Mouse (Mus musculus): Measurements from ENCODE around the gene Sgpp2. TPM values are rescaled to one million over a fixed set of nuclear protein-coding genes. Genes with fewer than 3 reads are reported as not detected.

Gene Sgpp2
- polyA plus RNA-seq, 1 experiment from 2014 or later, result 0.76 TPM

DNA sequence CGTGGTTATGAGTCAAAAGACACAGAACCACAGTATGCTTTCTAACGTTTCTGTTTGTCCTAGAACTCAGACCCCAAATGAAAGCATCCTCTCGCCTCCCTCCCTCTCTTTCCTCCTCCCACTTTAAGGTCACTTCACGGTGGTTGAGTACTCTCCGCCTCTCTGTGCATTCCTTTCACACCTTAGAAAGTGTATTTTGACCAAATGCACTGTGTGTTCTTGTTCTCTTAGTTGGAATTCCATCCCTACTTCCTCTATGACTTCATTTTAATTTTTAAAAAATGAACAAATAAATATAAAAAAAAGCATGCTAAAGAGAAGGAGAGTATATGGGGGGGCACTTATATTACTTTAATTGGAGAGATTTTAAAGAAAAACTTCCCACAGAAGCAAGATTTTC lies 30.4 kb downstream of the Sgpp2 start:
- Histone ChIP-seq H3K9ac (no peak overlapping the region), H3K4me1 (peaks cover 11% of the 10 kb centered on the region), H3K27me3 (no peaks in the 10 kb centered on the region), H3K4me3 (no peak overlapping the region), H3K4me2 (replicated peaks) (no peak overlapping the region), H3K9me3 (no peaks in the 10 kb centered on the region), H3K27ac (no peak overlapping the region), H3K36me3 (no peaks in the 10 kb centered on the region)
- ATAC-seq (ENCODE audit: low FRiP score, low read depth), result no peak
- WGBS, result 58% methylated on average over 5 of the region's 5 CpGs

- ATAC-seq (ENCODE audit: low FRiP score, low read depth), result no peak
- no peaks in the 10 kb centered on the region for H3K36me3 ChIP-seq
- no peak overlapping the region for H3K4me3 ChIP-seq
- no peaks in the 10 kb centered on the region for H3K4me1 ChIP-seq
- no peak overlapping the region for H3K4me2 ChIP-seq (replicated peaks)
- no peak overlapping the region for H3K27ac ChIP-seq
- H3K9ac ChIP-seq, result no peak overlapping the region
- no peaks in the 10 kb centered on the region for H3K9me3 ChIP-seq
- 88% methylated on average over 12 of the region's 12 CpGs for WGBS
- no peaks in the 10 kb centered on the region for H3K27me3 ChIP-seq
Observed at GRCm38 (mm10) chr1:78347317-78347806, 37.2 kb downstream of the Sgpp2 start.

DNA sequence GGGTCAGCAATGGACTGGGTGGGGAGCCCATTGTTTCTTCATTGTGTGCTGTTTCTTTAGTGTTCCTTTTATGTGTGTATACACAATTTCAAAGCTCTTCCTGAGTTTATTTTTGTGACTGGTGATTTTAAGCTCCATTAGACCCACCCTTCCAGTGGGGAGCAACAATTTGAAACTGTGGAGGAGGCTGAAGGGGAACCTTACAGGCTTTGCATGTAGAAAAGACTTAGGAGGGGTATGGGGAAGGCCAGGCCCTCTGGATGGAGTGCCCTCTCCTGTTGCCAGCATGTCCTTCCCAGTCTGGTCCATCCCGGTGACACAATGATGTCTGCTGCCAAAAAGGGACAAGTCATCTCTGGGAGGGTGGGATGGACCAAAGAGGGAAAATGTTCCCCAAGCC lies 39.1 kb downstream of the Sgpp2 start:
- Histone ChIP-seq H3K4me1 (no peaks in the 10 kb centered on the region), H3K27ac (no peak overlapping the region), H3K9me3 (no peaks in the 10 kb centered on the region), H3K27me3 (no peaks in the 10 kb centered on the region), H3K9ac (no peak overlapping the region), H3K4me2 (replicated peaks) (no peak overlapping the region), H3K36me3 (no peaks in the 10 kb centered on the region), H3K4me3 (no peak overlapping the region)
- ATAC-seq (ENCODE audit: low FRiP score, low read depth), result no peak
- 91% methylated on average over 1 of the region's 1 CpGs for WGBS

DNA sequence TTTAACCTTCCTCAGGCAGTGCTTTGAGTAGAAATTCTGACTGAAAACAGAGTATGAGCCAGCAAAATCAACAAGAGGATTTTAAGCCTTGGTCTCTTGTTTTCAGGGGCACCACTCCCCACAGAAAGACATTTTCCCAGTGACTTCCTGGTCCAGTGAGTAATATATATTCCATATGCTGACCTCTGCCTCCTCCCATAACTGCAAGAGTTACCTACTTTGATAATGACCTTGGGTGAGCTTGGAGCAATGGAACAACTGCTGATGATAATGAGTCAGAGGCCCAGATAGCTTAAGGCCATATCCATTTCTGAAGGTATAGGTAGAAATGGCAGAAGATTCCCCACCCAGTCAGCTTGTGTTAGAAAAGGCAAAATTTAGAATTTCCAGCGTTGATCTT lies 43.1 kb downstream of the Sgpp2 start:
- no peaks in the 10 kb centered on the region for H3K4me1 ChIP-seq
- no peak overlapping the region for H3K4me2 ChIP-seq (replicated peaks)
- WGBS, result 83% methylated on average over 1 of the region's 1 CpGs
- H3K36me3 ChIP-seq, result no peaks in the 10 kb centered on the region
- no peak overlapping the region for H3K27ac ChIP-seq
- H3K9ac ChIP-seq, result no peak overlapping the region
- no peaks in the 10 kb centered on the region for H3K9me3 ChIP-seq
- no peak overlapping the region for H3K4me3 ChIP-seq
- no peak for ATAC-seq (ENCODE audit: low FRiP score, low read depth)
- no peaks in the 10 kb centered on the region for H3K27me3 ChIP-seq

- Histone ChIP-seq H3K9me3 (no peaks in the 10 kb centered on the region), H3K4me2 (replicated peaks) (no peak overlapping the region), H3K4me3 (no peak overlapping the region), H3K36me3 (no peaks in the 10 kb centered on the region), H3K9ac (no peak overlapping the region), H3K27me3 (no peaks in the 10 kb centered on the region), H3K4me1 (no peaks in the 10 kb centered on the region), H3K27ac (no peak overlapping the region)
- no peak for ATAC-seq (ENCODE audit: low FRiP score, low read depth)
- WGBS, result 50% methylated on average over 4 of the region's 4 CpGs
Observed at GRCm38 (mm10) chr1:78355123-78355522, 45.0 kb downstream of the Sgpp2 start.

DNA sequence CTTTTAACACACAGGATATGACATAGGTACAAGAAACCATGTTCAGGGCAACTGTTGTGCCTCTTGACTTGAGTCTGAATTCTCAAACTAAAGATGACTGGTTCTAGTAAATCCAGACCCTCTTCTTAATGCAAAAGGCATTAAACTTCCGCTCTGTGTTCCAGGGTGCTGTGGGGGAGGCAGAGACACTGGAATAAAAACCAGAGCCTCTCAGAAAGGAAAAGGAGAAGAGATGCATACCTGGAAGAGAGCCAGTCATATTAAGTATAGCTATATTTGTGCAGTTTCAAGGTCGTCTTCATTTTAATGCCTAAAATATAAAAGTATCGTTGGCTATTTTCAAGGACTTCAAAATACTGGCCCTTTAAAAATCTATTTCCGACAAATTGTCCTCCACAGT lies 47.3 kb downstream of the Sgpp2 start:
- H3K9ac ChIP-seq, result no peak overlapping the region
- WGBS, result 72% methylated on average over 4 of the region's 4 CpGs

GRCm38 (mm10) chr1:78357868-78358267 lies 47.7 kb downstream of the Sgpp2 start:
- Histone ChIP-seq H3K4me3 (no peak overlapping the region), H3K4me2 (replicated peaks) (no peak overlapping the region), H3K9ac (no peak overlapping the region), H3K27me3 (0 out of 2 replicates have a peak, but pooled peaks cover 2% of the 10 kb centered on the region), H3K4me1 (no peaks in the 10 kb centered on the region), H3K9me3 (no peaks in the 10 kb centered on the region), H3K27ac (no peak overlapping the region), H3K36me3 (no peaks in the 10 kb centered on the region)
- WGBS, result 81% methylated on average over 1 of the region's 1 CpGs
- ATAC-seq (ENCODE audit: low FRiP score, low read depth), result no peak

More for the DNA sequence above, 47.3 kb downstream of the Sgpp2 start:
- Histone ChIP-seq H3K27me3 (no peaks in the 10 kb centered on the region), H3K4me1 (no peaks in the 10 kb centered on the region), H3K27ac (no peak overlapping the region), H3K4me3 (no peak overlapping the region), H3K36me3 (no peaks in the 10 kb centered on the region), H3K9me3 (no peaks in the 10 kb centered on the region), H3K4me2 (replicated peaks) (no peak overlapping the region)
- ATAC-seq (ENCODE audit: low FRiP score, low read depth), result no peak

GRCm38 (mm10) chr1:78363965-78364889 lies 54.1 kb downstream of the Sgpp2 start:
- no peaks in the 10 kb centered on the region for H3K36me3 ChIP-seq
- H3K9me3 ChIP-seq, result no peaks in the 10 kb centered on the region
- H3K9ac ChIP-seq, result no peak overlapping the region
- 0 out of 2 replicates have a peak, but pooled peaks cover 2% of the 10 kb centered on the region for H3K27me3 ChIP-seq
- H3K27ac ChIP-seq, result no peak overlapping the region
- no peaks in the 10 kb centered on the region for H3K4me1 ChIP-seq
- no peak for ATAC-seq (ENCODE audit: low FRiP score, low read depth)
- H3K4me2 ChIP-seq (replicated peaks), result no peak overlapping the region
- H3K4me3 ChIP-seq, result no peak overlapping the region
- WGBS, result 44% methylated on average over 13 of the region's 13 CpGs

DNA sequence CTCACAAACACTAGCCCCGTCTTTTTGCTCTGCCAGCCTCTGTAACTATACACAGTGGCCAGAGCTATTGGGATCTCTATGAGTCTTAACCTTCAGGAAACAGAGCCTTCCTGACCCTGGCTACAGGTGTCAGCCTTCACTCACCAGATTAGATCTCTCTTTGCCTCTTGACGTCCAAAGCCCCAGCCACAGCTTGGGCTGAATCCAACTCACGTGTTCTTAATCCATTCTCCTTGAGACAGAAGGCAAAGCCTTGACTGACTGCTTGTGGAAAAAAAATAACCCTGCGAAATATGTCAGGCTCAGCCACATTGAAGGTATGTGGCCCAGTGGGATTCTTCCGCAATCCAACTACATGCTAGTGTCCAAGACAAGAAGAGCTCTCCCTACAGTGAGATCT lies 57.7 kb downstream of the Sgpp2 start:
- WGBS, result 63% methylated on average over 5 of the region's 5 CpGs
- H3K4me2 ChIP-seq (replicated peaks), result no peak overlapping the region
- ATAC-seq (ENCODE audit: low FRiP score, low read depth), result no peak

GRCm38 (mm10) chr1:78370121-78370520 lies 60.0 kb downstream of the Sgpp2 start:
- no peaks in the 10 kb centered on the region for H3K27me3 ChIP-seq
- H3K4me3 ChIP-seq, result no peak overlapping the region
- no peak overlapping the region for H3K4me2 ChIP-seq (replicated peaks)
- no peak overlapping the region for H3K27ac ChIP-seq
- ATAC-seq (ENCODE audit: low FRiP score, low read depth), result no peak
- WGBS, result 46% methylated on average over 6 of the region's 6 CpGs
- no peaks in the 10 kb centered on the region for H3K36me3 ChIP-seq
- H3K9ac ChIP-seq, result no peak overlapping the region
- peaks cover 9% of the 10 kb centered on the region for H3K9me3 ChIP-seq
- H3K4me1 ChIP-seq, result peaks cover 7% of the 10 kb centered on the region

More for the DNA sequence above, 57.7 kb downstream of the Sgpp2 start:
- peaks cover 7% of the 10 kb centered on the region for H3K4me1 ChIP-seq
- peaks cover 6% of the 10 kb centered on the region for H3K9me3 ChIP-seq
- H3K9ac ChIP-seq, result no peak overlapping the region
- no peak overlapping the region for H3K27ac ChIP-seq
- 0 out of 2 replicates have a peak, but pooled peaks cover under 1% of the 10 kb centered on the region for H3K27me3 ChIP-seq
- no peaks in the 10 kb centered on the region for H3K36me3 ChIP-seq
- no peak overlapping the region for H3K4me3 ChIP-seq

DNA sequence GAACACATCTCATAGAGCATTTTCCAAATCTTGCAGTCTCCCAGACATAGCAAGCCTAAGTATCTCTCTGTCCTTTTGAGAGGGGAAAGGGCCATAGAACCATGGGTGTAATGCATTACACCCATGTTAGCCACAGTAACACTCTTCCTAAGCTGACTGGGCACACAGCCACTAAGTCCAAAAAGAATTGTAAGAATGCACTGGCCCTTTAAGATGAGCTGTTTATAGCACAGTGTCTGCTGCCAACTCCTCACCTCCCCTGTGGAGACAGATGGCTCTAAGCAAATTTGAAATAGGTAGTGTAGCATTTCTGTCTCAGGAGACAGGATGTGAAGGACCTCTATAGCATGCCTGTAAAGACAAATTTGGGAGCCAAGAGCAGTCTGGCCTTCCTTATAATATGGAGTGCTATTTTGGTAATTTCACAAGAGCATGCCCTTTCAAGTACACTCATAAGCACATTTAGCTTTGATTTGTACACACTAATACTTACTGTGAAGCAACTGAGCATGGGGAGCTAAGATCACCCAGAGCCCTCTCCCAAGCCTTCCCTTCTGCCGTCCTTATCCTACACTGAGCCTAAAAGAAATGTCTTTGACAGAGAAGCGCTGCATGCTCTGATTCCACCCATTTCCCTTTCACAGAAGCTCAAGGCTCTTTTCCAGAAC lies 61.6 kb downstream of the Sgpp2 start:
- H3K4me1 ChIP-seq, result peaks cover 7% of the 10 kb centered on the region
- H3K9me3 ChIP-seq, result peaks cover 9% of the 10 kb centered on the region
- 90% methylated on average over 2 of the region's 2 CpGs for WGBS
- H3K4me2 ChIP-seq (replicated peaks), result no peak overlapping the region
- no peak overlapping the region for H3K9ac ChIP-seq
- no peak overlapping the region for H3K4me3 ChIP-seq
- no peak overlapping the region for H3K27ac ChIP-seq
- no peaks in the 10 kb centered on the region for H3K27me3 ChIP-seq
- ATAC-seq (ENCODE audit: low FRiP score, low read depth), result peak; percentile 66; the same call in 1 of the 2 replicates
- H3K36me3 ChIP-seq, result no peaks in the 10 kb centered on the region

DNA sequence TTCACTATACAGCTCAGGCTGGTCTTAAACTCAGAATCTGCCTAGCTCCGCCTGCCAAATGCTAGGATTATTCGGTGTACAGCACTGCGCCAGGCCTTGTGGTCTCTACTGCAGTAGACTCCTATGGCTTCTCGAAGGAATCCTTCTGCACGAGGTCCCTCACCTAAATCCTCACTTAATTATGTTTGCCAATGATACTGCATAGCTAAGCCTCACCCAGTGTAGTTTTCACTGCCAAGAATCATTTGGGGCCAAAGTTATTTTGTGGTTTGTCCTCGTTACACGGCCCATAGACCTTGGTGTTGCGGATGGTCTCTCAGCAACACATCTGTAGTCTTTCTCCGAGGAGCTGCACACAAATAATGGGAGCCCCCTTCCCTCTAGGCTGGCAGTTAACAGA lies 62.2 kb downstream of the Sgpp2 start:
- H3K36me3 ChIP-seq, result no peaks in the 10 kb centered on the region
- ATAC-seq (ENCODE audit: low FRiP score, low read depth), result no peak
- WGBS, result 91% methylated on average over 9 of the region's 9 CpGs
- no peak overlapping the region for H3K9ac ChIP-seq
- no peak overlapping the region for H3K4me3 ChIP-seq
- H3K4me2 ChIP-seq (replicated peaks), result no peak overlapping the region
- H3K9me3 ChIP-seq, result peaks cover 9% of the 10 kb centered on the region
- peaks cover 7% of the 10 kb centered on the region for H3K4me1 ChIP-seq
- no peaks in the 10 kb centered on the region for H3K27me3 ChIP-seq
- no peak overlapping the region for H3K27ac ChIP-seq

Measured in limb, embryonic 13.5 days (tissue).